Mouse (Mus musculus) stomach, postnatal 0 days (tissue): ENCODE measurements around the gene Opcml.

Experiments used
- CTCF ChIP-seq: IDR thresholded peaks from 2 replicates; pipeline ENCODE4 v1.5.1; 2016; ENCODE audit warnings: antibody characterized with exemption, low read depth, mild to moderate bottlenecking, moderate library complexity
- EP300 ChIP-seq: optimal IDR thresholded peaks from 2 replicates; pipeline ENCODE3; 2016; ENCODE audit warnings: antibody characterized with exemption

DNA sequence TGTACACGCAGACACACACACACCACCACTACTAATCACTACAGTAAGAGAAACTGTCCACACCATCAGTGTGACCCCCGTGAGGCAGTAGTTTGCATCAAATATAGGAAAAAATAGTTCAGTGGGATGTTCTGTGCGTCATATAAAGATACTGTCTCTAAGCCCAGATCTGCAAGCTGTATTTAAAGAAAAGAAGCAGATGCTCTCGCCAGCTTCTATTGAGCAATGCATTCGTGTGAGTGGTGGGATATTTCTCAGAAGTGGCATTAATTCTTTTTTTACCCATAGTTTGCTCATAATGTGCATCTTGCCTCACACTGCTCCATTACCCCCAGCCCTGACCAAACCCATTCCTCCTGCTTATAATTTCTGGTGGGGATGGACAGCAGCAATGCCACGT lies 678.8 kb downstream of the Opcml start:
- TF ChIP-seq CTCF, result no peak
- TF ChIP-seq EP300, result no peak
